Mouse (Mus musculus) myocyte (in vitro differentiated cells): ENCODE data around the gene Mapk10. TPM values are rescaled to one million over a fixed set of nuclear protein-coding genes. Genes with fewer than 3 reads are reported as not detected.

Source experiments
- H3K27me3 ChIP-seq: one replicate; pipeline ENCODE4 v1.6.1; 2011; ENCODE audit not compliant: control insufficient read depth, insufficient read depth, insufficient read length
- H3K36me3 ChIP-seq: one replicate; pipeline ENCODE4 v1.6.1; 2011; ENCODE audit not compliant: control insufficient read depth, insufficient read depth
- H3K4me2 ChIP-seq: one replicate; pipeline ENCODE4 v1.6.1; 2011; ENCODE audit warnings: low read depth, control low read depth
- H3K4me3 ChIP-seq: one replicate; pipeline ENCODE4 v1.5.1; 2011; ENCODE audit warnings: mild to moderate bottlenecking, control low read depth, moderate library complexity
- H3K79me2 ChIP-seq: one replicate; pipeline ENCODE4 v1.6.1; 2011; ENCODE audit not compliant: control insufficient read depth, insufficient read depth
- H3ac ChIP-seq: one replicate; pipeline ENCODE4 v1.6.1; 2011; ENCODE audit not compliant: control insufficient read depth, insufficient read length
- CEBPB ChIP-seq: IDR thresholded peaks from 2 replicates; pipeline ENCODE4 v1.6.1; 2011; ENCODE audit warnings: mild to moderate bottlenecking, moderate library complexity; ENCODE audit not compliant: poor library complexity, insufficient read depth, severe bottlenecking
- E2F4 ChIP-seq: IDR thresholded peaks from one replicate; pipeline ENCODE4 v1.6.1; 2011; ENCODE audit warnings: mild to moderate bottlenecking, control low read depth, moderate library complexity; ENCODE audit not compliant: insufficient read depth
- MAX ChIP-seq: IDR thresholded peaks from one replicate; pipeline ENCODE4 v1.6.1; 2011; ENCODE audit warnings: low read depth, mild to moderate bottlenecking, control low read depth
- MYOD1 ChIP-seq, 3 experiments: IDR thresholded peaks; one replicate each; pipeline ENCODE4 v1.6.1; 2011; ENCODE audit warnings: control low read depth in 2 of 3, low read depth in 2 of 3, mild to moderate bottlenecking in 2 of 3, moderate library complexity in 1 of 3; ENCODE audit not compliant: insufficient read length in 2 of 3, control insufficient read depth in 1 of 3
- MYOG ChIP-seq, 3 experiments: IDR thresholded peaks; one replicate each; pipeline ENCODE4 v1.6.1; 2011; ENCODE audit warnings: control low read depth in 2 of 3, low read depth in 2 of 3, mild to moderate bottlenecking in 2 of 3; ENCODE audit not compliant: insufficient read length in 2 of 3, control insufficient read depth in 1 of 3, insufficient read depth in 1 of 3
- POLR2A ChIP-seq: IDR thresholded peaks from one replicate; pipeline ENCODE4 v1.6.1; 2011; ENCODE audit warnings: low read depth, mild to moderate bottlenecking, control low read depth, moderate library complexity; ENCODE audit not compliant: insufficient read length
- POLR2AphosphoS2 ChIP-seq: IDR thresholded peaks from one replicate; pipeline ENCODE4 v1.6.1; 2011; ENCODE audit warnings: low read depth, control low read depth; ENCODE audit not compliant: insufficient read length
- REST ChIP-seq: IDR thresholded peaks from one replicate; pipeline ENCODE4 v1.6.1; 2011; ENCODE audit warnings: mild to moderate bottlenecking, control low read depth, moderate library complexity; ENCODE audit not compliant: insufficient read depth, insufficient read length
- SRF ChIP-seq: IDR thresholded peaks from one replicate; pipeline ENCODE4 v1.6.1; 2011; ENCODE audit warnings: low read depth; ENCODE audit not compliant: control insufficient read depth, insufficient read length
- TCF12 ChIP-seq: IDR thresholded peaks from one replicate; pipeline ENCODE4 v1.6.1; 2011; ENCODE audit warnings: mild to moderate bottlenecking, control low read depth; ENCODE audit not compliant: poor library complexity, insufficient read depth, severe bottlenecking
- TCF3 ChIP-seq: IDR thresholded peaks from one replicate; pipeline ENCODE4 v1.6.1; 2011; ENCODE audit warnings: low read depth, control low read depth; ENCODE audit not compliant: insufficient read length
- USF1 ChIP-seq: IDR thresholded peaks from one replicate; pipeline ENCODE4 v1.6.1; 2011; ENCODE audit warnings: low read depth, mild to moderate bottlenecking, control low read depth, moderate library complexity
- polyA plus RNA-seq: library from polyadenylated mRNA; unstranded; fragments of >200 nt; fragmentation: generic; extraction: Trizol; gene quantifications from one replicate; pipeline ENCODE4 v1.2.1, GENCODE M21; 2012; ENCODE audit warnings: missing spikeins

The Mapk10 gene
- polyA plus RNA-seq, 1 experiment = 0.05 TPM

DNA sequence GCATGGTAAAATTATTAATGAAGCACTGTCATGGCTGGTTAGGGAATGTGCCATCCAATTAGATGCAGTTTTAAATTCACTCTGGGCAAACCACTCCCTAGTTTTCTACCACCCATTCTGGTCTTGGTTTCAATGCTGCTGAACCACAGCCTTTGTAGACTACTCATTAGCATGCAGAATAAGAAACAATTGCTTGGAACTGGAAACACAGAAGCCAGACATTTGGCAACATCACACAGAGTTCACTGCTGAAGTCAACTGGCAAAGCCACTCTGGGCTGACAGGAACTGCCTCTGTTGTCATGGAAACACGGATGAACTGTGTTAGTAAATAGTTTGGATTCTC lies 50.0 kb downstream of the Mapk10 start:
- Histone ChIP-seq H3K36me3 (no peaks in the 10 kb centered on the region), H3K4me2 (no peak overlapping the region), H3K79me2 (no peaks in the 10 kb centered on the region), H3ac (no peak overlapping the region), H3K4me3 (no peak overlapping the region), H3K27me3 (no peaks in the 10 kb centered on the region)
- TF ChIP-seq MAX (no peak), POLR2A (no peak), CEBPB (no peak), REST (no peak), MYOD1 (IDR thresholded peaks at IDR 0.05; ENCODE audit: control insufficient read depth in 1 of 3, insufficient read length in 2 of 3, low read depth in 2 of 3) (no peak), POLR2AphosphoS2 (no peak), E2F4 (no peak), USF1 (no peak), MYOG (IDR thresholded peaks at IDR 0.05; ENCODE audit: control insufficient read depth in 1 of 3, insufficient read depth in 1 of 3, insufficient read length in 2 of 3, low read depth in 2 of 3) (no peak), TCF12 (no peak), SRF (no peak), TCF3 (no peak)

DNA sequence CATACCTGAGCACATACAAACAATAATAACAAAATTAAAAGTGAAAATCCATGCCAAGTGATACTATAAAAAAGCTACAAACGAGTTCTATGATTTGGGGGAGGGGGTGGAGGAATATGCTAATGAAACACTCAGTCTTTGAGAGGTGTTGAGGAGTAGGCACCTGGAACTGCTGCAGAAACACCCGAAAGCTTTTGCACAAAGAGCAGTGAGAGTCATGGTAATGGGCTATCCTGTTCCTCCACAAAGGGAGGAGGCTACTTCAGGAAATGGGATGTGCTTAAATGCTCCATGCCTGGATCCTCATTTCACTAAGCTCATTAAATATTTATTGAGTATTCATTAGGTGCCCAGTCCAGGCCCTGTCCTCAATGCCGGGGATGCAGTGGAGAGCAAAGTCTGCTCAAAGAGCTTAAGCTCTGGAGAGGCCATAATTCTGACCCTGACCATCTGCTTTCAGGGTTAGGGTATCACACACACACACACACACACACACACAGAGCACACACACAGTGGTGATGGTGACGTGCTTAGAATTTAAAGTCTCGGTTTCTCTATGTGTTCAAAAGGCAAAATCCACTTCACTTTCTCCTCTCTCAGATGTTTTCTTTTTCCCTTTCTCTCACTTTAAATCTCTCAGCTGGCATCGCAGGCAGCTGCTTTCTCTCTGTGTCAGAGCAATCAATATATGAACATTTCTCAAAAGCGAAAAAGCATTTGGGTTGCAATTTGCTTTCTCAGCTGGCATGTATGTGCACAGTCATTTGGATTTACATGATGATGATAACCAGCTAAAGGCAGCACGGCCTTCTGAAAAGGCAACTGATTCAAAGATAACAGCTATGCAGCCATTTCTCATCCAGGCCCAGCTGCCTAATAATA lies 50.6 kb downstream of the Mapk10 start:
- Histone ChIP-seq H3K4me3 (no peak overlapping the region), H3K4me2 (no peak overlapping the region), H3ac (no peak overlapping the region), H3K27me3 (no peaks in the 10 kb centered on the region), H3K36me3 (no peaks in the 10 kb centered on the region), H3K79me2 (no peaks in the 10 kb centered on the region)
- TF ChIP-seq USF1 = no peak
- no peak for TF ChIP-seq MYOD1 (IDR thresholded peaks at IDR 0.05; ENCODE audit: control insufficient read depth in 1 of 3, insufficient read length in 2 of 3, low read depth in 2 of 3)
- no peak for TF ChIP-seq SRF
- no peak for TF ChIP-seq POLR2A
- TF ChIP-seq REST = no peak
- TF ChIP-seq POLR2AphosphoS2 = no peak
- no peak for TF ChIP-seq E2F4
- TF ChIP-seq CEBPB = no peak
- no peak for TF ChIP-seq TCF12
- TF ChIP-seq TCF3 = no peak
- no peak for TF ChIP-seq MYOG (IDR thresholded peaks at IDR 0.05; ENCODE audit: control insufficient read depth in 1 of 3, insufficient read depth in 1 of 3, insufficient read length in 2 of 3, low read depth in 2 of 3)
- TF ChIP-seq MAX = no peak

GRCm38 (mm10) chr5:103140935-103141334 lies 70.2 kb downstream of the Mapk10 start:
- no peak overlapping the region for H3K4me3 ChIP-seq
- H3K79me2 ChIP-seq = no peaks in the 10 kb centered on the region
- no peak overlapping the region for H3ac ChIP-seq
- TF ChIP-seq E2F4 (no peak), TCF3 (no peak), SRF (no peak), REST (no peak), MAX (no peak), CEBPB (no peak), TCF12 (no peak), USF1 (no peak), MYOD1 (IDR thresholded peaks at IDR 0.05; ENCODE audit: control insufficient read depth in 1 of 3, insufficient read length in 2 of 3, low read depth in 2 of 3) (no peak), POLR2AphosphoS2 (no peak), POLR2A (no peak)
- no peaks in the 10 kb centered on the region for H3K36me3 ChIP-seq
- no peak overlapping the region for H3K4me2 ChIP-seq
- no peaks in the 10 kb centered on the region for H3K27me3 ChIP-seq

- Histone ChIP-seq H3ac (no peak overlapping the region), H3K79me2 (no peaks in the 10 kb centered on the region), H3K4me3 (no peak overlapping the region), H3K36me3 (no peaks in the 10 kb centered on the region), H3K4me2 (no peak overlapping the region), H3K27me3 (no peaks in the 10 kb centered on the region)
- TF ChIP-seq POLR2A (no peak), TCF3 (no peak), USF1 (no peak), SRF (no peak), REST (no peak), E2F4 (no peak), CEBPB (no peak), MYOD1 (IDR thresholded peaks at IDR 0.05; ENCODE audit: control insufficient read depth in 1 of 3, insufficient read length in 2 of 3, low read depth in 2 of 3) (no peak), MAX (no peak)
Observed at GRCm38 (mm10) chr5:103134839-103135238, 76.3 kb downstream of the Mapk10 start.

GRCm38 (mm10) chr5:103133626-103134025 lies 77.5 kb downstream of the Mapk10 start:
- H3K4me2 ChIP-seq = no peak overlapping the region
- H3K36me3 ChIP-seq = no peaks in the 10 kb centered on the region
- H3K27me3 ChIP-seq = no peaks in the 10 kb centered on the region
- TF ChIP-seq TCF3 (no peak), USF1 (no peak), E2F4 (no peak), MYOG (IDR thresholded peaks at IDR 0.05; ENCODE audit: control insufficient read depth in 1 of 3, insufficient read depth in 1 of 3, insufficient read length in 2 of 3, low read depth in 2 of 3) (no peak), MYOD1 (IDR thresholded peaks at IDR 0.05; ENCODE audit: control insufficient read depth in 1 of 3, insufficient read length in 2 of 3, low read depth in 2 of 3) (no peak), MAX (no peak), SRF (no peak), CEBPB (no peak), POLR2AphosphoS2 (no peak), REST (no peak), POLR2A (no peak), TCF12 (no peak)
- H3K79me2 ChIP-seq = no peaks in the 10 kb centered on the region
- no peak overlapping the region for H3K4me3 ChIP-seq
- H3ac ChIP-seq = no peak overlapping the region
